Mouse (Mus musculus): ENCODE data around the gene Rapgef5.
"Not testable (repeated sequence)": the region's sequence is repeated elsewhere in the genome, so short reads cannot be mapped to it uniquely, and the experiment has no call there.

Rapgef5 gene

DNA sequence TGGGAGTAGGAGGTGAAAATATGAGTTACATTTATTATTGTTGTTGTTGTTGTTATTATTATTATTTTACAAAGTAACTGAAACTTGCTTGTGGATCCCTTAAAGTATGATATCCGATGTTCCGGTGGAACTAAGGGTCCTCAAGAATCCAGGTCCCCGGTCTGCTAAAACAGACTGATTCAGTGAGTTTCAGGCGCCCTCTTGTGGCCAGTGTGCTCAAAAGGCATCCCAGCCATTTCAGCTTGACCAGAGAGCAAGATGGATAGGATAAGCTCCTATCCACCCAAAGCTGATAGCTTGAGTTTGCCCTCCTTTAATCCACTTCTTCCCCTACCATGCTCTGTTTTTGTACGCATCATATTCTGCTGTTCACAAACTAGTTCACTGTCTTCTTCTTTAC is 252.8 kb downstream of the Rapgef5 start:
- peak; percentile 12 for DNase-seq (ENCODE audit: low read depth)

DNA sequence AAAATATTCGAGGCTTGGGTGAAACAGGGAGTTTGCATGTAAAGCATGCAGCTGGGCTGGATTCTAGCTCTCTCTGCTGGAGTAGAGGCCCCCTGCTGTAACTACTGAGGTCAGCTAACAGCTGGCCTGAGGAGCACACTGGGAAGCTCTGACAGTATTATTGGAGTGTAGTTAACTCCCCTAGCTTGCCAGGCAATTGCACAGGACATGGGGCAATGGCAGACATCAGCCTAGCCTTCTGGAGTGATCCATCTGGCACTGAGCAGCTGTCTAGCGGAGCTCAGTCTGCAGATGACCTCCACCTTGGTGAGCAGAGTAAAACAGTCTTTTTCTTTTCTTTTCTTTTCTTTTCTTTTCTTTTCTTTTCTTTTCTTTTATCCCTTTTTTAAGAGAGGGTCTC is 253.9 kb downstream of the Rapgef5 start:
- DNase-seq (ENCODE audit: low read depth), result no peak

DNA sequence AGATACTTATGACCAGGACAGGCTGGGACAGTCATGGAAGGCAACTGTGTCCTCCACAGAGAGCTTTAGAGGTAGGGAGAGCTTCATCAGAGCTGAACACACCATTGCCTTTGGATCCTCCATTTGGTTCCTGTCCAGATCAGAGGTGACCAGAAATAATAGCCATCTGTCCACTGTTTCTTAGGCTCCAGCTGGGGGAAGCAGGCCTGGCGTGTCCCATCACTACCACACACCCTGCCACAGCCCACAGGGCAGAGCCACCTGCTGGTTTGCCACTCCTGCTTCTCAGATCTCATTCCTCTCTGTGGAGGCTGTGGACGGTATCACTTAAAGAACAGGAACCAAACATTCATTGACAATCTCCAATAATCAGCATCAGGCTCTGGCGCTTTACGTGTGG is 254.9 kb downstream of the Rapgef5 start:
- no peak for DNase-seq (ENCODE audit: low read depth)

DNA sequence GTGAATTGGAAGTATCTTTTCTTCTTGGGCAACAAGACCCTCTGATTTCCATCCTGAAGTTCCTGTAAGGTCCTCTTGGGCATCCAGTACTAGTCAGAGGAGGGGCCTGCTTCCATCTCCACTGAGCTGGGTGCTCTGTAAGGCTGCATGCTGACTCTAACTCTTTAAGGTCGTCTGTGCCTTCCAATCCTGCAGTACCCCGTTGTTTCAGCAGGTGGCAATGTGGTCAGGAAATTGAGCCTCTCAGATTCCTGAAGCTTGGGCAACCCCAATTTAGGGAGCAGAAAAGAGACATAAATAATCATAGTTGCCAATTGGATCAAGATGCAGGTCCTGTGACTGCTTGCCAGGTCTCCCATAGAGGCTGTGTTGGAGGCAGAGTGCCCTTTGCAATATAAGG is 256.4 kb downstream of the Rapgef5 start:
- DNase-seq (ENCODE audit: low read depth), result peak; percentile 57

DNA sequence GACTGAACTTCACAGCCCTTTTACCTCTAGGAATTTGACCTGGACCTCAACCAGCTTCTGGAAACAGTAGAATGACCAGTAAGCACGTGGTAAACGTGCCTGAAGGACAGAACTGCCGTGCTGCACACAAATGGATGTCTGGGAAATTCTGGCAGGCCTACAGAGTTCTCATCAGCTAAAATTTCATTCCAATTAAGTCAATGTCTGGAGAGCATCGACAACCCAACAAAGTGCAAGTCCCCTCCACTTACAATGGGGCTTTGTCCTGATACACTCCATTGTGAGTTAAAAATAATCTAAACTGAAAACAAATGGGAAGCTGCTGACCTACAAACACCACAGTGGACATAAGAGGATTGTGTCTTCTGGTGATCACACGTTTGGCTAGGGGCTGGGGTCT is 260.6 kb downstream of the Rapgef5 start:
- DNase-seq (ENCODE audit: low read depth), result no peak

DNA sequence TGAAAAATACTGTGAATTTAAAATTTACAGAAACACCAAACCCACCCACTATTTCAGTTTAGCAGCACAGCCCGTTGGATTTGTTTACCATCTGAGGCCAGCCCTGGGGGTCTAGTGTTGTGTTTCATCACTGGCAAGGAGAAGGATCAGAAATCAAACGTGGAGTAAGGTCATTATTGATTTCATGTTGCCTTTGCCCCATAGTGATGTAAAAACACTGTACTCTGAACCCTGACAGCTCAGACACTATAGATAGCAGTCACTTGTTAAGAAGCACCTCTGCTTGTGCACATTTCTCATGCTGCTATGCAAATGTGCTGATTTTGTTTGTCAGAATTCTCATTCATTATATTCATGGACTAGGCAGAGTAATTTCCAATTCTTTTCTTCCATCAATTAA is 265.1 kb downstream of the Rapgef5 start:
- DNase-seq (ENCODE audit: low read depth), result no peak

DNA sequence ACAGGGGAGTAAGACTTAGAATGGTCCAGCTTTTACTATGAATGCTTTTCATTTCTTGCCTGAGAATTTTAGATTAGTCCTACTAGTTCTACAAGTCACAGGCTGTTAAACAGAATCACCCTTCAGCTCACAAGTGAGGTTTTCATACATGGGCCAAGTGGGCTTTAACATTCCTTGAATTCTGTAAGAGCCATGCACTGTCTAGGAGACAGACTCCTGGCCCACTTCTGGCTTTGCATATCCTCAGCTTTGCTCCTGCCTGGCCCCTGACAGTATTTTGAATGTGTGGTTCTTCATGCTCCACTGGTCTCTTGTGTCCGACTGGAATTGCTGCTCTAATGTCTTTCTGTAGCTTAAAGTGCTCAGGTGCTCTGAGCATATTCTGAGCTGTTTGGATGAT is 267.1 kb downstream of the Rapgef5 start:
- DNase-seq (ENCODE audit: low read depth), result no peak

DNA sequence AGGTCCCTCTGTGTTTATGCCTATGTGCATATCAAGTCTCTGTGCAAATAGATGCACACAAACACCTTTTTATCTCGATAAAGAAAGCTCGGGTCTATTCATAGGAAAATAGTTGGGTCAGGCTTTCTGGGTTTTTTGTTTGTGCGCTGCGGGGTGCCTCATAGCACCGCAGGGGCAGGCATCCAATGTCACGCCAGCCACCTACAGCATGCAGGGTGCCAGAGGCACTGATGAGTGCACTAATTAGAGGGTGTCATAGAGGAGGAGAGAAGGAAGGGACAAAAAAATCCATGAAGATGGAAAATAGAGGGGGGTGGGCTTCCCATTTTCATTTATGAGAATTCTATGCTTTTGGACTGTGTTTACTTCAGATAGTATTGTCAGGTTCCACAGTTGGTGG is 270.3 kb downstream of the Rapgef5 start:
- no peak for DNase-seq (ENCODE audit: low read depth)

DNA sequence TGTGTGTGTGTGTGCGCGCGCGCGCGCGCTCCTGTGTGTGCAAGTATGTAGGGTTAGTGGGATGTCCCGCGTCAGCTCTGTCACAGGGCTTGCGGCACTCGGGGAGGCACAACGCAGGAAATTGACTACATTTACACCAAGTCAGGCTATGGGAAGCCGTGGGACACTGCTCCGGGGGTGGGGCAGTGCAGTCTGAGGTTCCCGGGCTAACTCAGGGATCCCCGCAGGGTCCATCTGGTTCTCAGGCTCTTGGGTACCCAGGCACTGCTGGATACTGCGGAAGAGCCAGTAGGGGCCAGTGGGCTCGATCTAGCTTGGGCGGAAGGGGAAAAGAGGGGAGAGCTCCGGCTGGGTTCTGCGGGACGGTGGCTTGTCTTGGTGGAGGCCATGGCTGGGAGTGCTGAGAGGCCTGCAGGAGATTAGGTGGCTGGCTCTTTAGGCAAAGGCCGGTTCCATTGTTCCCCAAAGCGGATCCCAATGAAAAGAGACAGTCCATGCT is 272.3 kb downstream of the Rapgef5 start:
- DNase-seq (ENCODE audit: low read depth), result no peak

DNA sequence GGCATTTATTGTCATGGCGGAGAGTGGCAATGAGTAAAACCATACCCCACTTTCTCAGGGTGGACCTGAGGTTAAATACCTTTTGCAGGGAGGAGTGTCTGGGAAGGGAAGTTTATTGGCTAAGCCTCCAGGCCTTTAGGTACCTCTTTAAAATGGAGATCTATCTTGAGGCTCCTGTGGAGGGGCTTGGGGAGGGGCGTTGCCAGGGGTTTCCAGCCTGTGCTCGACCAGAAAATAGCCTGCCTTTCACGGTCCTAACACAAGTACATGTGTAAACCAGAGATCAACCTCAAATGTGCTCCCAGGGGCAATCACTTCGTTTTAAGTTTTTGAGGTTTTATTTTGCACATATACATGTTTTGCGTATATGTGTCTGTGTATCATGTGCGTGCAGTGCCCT is 272.7 kb downstream of the Rapgef5 start:
- no peak for DNase-seq (ENCODE audit: low read depth)

DNA sequence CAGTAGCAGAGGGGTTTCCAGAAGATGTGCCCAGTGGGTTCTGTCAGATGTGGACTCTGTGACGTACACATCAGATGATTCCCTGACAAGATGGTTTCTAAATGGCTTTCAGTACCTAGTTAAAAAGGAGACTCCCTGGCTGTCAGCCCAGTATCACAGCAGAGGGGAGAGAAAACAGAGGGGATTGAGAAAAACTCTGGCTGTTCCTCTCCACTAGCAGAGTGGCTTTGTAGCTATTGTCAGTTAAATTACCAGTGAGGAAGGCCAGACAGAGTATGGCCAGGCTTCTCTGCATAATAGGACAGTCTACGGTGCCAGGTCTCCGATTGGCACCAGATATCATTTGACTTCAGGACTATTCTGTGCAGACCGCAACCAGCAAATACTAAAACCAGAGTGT is 279.0 kb downstream of the Rapgef5 start:
- no peak for DNase-seq (ENCODE audit: low read depth)

DNA sequence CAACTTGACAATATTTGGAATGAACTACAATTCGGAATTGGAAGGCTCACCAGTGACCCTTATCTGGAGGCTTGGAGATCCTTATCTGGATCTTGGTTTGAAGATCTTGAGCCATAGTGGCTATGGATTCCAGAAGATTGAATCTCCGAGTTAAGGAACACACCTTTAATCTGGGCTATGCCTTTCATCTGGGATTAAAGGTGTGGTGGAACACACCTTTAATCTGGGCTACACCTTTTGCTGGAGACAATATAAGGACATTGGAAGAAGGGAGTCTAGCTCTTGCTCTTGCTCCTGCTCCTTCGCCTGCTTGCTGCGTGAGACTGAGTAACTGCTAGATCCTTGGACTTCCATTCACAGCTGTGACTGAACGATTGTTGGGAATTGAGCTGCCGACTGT is 287.7 kb downstream of the Rapgef5 start, which contains the start of gene Cdca7l:
Gene Cdca7l, plus strand, starts transcription at position 301 of the 400 bp plus-strand sequence.
- not testable (repeated sequence) for DNase-seq (ENCODE audit: low read depth)

DNA sequence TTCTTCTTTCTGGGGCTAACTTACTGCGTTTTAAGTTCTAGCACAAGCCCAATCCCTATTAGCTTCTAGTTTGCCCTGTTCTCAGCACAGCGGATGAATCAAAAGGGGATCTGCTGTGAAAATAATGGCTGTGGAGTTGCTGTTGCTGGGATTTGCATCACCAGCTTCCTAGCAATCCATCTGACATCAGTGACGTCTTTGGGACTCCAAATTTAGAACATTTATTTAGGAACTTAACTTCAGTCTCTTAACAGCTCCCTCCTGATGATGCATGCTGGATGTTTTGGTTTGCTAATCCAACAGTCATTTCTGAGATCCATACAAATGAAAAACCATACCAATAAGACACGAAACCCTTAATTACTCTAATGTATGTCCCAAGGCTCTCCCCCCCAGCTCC is 289.3 kb downstream of the Rapgef5 start:
- no peak for DNase-seq (ENCODE audit: low read depth)

DNA sequence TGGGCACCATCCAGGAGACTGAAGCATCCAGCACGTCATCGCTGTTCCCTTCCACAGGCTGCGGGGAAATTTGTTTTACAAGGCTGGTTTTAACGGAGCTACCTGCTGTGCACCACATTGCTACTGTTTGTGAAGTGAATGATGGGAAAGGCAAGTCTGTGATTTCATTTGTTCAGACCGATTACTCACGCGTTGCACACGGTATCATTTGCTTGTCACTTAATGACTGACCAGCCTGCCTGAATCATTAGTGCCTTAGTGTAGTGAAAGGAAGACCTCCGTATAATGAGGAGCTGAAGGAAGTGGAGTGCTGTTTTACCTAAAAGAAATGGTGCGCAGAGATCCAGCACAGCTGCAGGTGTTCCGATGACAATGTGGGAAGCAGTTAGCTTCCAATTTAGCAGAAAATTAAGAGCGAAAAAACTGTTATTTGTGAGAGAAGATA is 289.8 kb downstream of the Rapgef5 start:
- DNase-seq (ENCODE audit: low read depth), result no peak

DNA sequence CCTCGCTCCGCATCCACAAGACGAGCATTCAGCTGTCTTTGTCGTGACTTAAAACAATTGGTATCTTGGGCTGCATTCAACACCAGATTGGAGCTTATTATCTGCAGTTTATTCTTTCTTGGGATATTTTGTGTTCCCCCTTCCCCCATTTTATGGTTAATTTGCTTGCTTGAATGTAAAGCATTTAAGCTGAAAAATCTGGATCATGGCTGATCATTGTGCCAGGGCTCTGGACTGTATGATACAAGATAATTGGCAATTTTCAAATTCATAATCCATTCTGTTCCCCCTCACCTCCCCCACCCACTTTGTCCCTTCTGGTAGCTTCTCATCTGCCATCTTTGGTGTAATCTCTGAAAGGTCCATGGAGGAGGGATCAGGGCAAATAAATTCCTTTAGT is 290.2 kb downstream of the Rapgef5 start:
- no peak for DNase-seq (ENCODE audit: low read depth)

DNA sequence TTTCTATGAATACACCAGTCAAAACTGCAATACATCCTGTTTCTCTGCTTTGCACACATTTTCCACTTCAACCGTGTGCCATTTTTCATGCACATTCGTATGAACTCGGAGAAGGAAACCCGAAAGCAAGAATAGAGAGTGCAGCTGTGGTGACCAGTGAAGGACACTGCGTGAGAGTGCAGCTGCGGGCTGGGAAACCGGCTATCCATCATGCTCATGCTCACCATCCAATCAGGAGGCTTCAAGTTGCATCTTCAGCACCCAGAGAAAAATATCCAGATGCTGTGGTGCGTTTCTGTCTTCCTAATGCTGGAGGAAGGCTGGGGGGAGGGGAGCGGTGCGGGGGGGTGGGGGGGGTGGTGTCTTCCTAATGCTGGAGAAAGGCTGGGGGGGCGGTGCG is 291.4 kb downstream of the Rapgef5 start:
- DNase-seq (ENCODE audit: low read depth), result no peak

DNA sequence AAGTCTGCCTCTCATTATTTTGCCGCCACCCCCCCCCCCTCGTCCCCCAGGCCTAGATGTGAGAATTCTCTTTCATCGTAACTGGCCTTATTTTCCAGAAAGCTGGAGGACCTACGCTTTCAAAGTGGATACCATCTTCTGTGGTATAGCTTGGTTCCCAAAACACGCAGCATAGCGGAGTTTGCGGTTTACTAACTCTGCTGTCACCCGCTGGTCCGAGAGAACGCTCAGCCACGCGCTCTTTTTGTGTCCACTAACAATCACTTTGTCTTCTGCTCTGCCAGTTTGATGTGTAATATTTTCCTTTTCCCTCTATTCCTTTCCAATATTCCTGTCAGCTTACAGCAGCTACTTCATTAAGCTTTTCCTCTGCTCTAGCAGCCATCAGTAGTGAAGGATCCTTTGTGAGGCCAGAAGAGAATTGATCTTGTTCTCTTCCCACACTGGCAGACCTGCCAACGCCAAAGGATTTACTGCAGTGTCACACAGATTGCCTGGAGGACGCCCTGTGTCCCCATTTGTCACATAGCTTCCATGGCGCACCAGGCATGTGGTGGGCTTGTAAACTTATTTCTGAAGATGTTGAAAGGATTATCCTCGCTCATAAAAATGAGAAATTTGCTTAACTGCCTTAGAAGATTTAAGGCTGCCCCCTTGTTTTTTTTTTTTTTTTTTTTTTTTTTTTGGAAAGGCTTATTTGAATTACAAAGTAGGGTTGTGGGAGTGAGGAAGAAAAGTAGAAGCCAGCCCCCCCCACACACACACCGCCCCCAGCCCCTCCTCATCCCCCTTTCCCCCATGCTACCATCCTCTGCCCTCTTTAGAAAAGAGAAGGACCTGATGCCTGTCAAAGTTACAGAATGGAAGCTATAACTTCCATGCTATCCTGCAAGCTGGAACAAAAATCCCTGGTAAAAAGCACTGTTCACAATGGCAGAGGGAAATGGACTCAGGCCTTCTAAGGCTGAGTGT is 292.4 kb downstream of the Rapgef5 start:
- no peak for DNase-seq (ENCODE audit: low read depth)
